Mouse (Mus musculus) frontal cortex, adult (tissue): ENCODE results near the gene Zmat3.

Experiments used
- ATAC-seq: cut with Nextera tagmentation; 2 replicates; pipeline ENCODE4 v1.9.2; 2017; ENCODE audit warnings: mild to moderate bottlenecking, moderate library complexity, mixed read lengths; ENCODE audit not compliant: low TSS enrichment

Zmat3 gene

DNA sequence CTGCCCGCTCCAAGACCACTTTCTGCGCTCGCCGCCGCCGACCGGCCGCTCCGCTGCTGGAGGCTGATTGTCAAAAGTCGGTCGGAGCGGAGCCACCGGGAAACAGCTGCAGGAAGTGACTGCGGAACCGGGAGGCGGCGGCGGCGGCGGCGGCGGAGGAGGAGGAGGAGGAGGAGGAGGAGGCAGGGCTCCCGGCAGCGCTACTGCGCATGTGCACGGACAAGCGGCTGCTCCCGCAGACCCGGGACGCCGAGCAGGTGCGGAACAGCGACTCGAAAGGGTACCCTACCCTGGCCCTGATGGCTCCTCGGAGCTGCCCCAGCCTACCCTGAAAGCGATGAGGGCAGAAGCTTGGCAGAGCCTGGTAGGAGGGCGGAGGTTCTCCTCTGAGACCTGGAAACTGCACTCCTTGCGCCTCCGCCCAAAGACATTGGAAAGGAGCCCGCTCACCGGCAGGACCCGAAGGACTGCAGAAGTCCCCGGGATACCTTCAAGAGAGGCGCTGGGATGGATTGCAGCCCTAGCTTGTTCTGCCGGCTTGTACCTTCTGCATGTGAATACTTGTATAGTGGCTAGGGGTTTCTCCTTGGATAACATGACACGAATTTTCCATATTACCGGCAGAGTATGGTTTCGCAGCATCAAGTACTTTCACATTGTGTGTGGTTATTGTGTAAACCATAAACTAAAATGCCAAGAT lies at the start of gene Zmat3:
Gene Zmat3 (minus strand): TSS at position 469 of the 700 bp plus-strand sequence.
- peak; percentile 62 for ATAC-seq

DNA sequence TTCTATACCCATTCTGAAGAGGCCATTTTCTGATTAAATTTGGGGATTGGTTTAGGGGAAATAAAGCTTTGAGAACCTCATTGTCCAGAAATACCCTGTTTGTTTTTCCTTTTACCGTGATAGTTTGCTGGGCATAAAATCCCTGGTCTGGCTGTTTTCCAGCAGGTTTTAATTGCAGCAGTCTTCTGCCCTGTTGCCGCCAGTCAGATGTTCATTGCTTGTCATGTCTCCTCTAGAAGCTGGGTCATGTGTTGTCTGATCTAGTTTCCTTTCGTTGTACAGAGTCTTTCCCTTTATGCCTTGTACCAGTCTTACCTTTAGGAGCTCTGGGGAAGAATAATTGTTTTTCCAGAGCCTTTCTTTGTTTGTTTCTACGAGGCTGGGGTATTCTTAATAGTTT lies 48.6 kb upstream of the Zmat3 start:
- no peak for ATAC-seq

DNA sequence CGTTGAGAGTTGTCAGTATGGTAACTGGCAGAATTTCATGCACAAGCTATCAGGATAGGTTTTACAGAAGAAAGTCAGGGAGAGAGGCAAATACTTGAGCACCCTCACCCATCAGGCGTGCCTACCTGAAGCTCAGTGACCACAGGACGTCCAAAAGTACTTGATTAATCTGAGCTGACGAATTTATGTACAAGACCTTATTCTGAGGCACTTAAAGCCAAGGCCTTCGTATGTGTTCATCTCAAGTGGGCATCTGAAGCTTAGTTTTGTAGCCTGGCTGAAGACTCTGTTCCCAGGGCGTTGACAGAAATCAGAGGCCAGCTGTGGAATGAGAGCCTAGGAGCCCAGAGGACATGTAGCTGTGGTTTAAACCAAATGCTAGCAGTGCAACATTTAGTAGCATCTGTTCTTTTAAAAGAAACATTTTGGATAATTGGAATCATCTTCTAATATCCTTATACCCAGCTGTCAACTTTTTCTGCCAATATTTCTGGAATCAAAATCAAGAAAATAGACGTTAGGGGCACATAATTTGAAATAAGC lies 46.8 kb upstream of the Zmat3 start:
- no peak for ATAC-seq

DNA sequence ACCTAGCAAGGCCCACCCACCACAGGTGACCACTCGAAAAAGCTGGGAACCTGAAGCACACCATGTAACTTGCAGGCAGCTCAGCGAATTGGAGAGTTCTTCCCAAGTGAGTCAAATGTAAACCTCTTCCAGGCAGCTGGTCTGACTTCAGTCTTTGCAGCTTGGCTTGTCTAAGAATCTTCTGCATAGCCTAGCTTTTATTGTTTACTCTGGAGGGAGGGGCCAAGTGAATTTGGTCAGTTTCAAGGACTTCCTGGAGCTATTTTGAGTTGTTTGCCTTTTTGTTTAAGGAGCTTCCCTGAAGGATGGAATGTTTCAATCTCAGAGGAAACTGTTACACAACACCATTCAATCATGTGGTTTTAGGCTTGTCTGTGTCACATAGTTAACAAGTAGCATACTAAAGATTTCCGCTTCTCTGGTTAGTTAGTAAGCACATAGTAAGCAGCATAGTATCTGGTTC lies 43.0 kb upstream of the Zmat3 start:
- ATAC-seq, result no peak

DNA sequence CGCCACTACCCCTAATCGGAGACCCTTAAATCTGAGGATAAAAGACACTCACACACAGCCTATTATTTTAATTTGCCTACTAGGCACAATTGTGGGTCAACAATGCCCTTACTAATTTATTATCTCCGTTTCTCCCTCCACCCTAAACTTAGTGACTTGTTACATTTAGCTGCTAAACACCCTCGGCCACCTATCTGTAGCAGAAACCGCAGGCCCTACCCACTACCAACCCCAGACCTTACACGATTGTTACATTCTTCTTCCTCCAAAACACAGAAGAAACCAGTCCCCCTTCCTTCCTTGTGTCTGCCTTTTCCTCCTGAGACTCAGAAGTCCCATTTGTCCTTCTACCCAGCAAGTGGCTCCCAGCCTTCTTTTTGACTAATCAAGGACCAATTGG lies 41.0 kb upstream of the Zmat3 start:
- ATAC-seq, result no peak

DNA sequence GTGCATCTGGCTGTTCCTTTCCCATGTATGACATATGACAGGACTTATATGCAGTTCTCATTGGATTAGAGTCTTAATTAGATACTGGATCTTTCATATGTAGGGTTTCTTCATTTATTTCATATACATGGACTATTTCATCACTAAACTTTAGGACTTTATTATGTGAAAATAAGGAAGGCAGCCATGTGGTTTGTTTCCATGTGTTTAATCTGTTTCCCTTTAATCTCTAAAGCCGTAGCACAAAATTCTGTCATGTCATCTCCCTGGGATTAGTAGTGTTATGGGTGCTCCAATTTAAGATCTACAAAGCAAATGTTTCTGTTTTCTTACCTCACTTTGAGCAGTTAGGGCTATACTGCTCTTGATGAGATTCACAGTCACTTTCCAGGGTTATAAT lies 39.9 kb upstream of the Zmat3 start:
- no peak for ATAC-seq

DNA sequence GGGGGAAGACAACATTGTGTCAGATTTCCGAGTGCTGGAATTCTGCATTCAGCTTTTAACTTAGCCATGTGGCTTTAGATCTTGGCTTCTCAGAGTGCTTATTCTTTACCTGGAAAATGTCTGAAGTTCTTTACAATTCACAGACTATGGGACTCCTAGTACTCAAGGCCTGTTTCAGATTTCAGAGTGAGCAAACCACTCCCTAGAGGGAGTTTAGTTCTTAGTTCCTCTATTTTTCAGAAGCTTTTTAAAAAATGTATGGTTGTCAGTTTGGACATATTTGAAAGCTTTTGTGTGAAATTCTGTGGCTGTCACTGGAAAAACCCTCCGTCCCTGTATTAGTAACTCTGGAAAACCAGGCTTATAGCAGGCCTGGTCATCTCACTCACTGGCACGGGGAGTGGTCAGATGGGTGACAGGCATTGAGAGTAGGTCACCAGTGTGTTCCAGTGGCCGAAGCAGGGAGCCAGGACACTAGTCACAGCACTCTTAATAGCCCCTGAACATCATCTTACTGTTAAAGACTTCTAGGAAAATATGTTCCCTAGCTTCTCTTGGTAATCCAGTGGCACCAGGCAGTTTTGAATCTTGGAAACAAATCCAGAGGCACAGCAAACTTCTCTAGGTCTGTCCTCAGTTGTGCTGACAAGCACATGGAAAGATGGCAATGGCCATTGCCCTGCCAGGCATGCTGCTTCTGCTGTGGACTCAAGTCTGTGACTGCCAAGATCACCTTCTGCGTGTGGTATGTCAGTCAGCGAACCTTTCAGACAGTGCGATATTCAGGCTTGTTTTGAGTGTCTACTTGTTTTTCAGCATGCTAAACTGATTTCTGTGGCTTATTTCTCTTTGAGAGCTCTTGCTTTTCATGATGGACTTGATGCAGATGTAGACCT lies 37.4 kb upstream of the Zmat3 start:
- no peak for ATAC-seq

DNA sequence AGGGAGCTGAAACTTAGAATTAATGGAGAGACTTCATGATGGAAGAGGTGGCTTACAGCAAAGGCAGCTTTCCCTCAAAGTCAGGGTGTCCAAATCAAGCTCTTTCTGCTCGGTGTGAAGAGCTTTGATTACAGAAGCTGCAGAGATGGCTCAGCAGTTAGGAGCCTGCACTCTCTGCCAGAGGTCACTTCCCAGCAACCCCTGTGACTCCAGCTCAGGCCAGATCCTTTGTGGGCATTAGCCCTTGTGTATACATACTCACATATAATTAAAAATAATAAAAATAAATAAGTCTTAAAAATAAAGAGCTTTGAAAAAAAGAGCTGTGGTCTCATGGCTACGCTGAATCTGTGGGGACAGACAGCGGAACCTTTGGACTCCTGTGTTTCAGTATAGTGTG lies 35.8 kb upstream of the Zmat3 start:
- no peak for ATAC-seq

DNA sequence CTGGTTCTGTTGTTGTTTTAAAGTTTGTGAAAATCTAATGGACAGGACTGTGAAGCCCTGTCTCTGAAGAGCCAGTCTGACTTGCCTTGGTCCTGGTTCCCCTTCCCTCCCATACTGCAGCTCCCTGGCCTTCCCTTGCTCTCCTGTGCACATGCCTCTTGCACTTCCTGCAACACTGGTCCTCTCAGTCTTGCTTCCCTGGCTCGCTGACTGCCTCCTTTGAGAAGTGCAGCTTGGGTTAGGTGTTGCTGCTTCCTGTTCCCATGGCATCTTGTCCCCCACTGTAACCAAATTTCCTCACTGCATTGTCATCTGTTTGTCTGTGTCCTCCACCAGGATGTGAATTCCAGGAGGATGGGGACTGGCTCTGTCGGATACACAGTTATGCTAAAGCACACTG lies 34.1 kb upstream of the Zmat3 start:
- ATAC-seq, result no peak

DNA sequence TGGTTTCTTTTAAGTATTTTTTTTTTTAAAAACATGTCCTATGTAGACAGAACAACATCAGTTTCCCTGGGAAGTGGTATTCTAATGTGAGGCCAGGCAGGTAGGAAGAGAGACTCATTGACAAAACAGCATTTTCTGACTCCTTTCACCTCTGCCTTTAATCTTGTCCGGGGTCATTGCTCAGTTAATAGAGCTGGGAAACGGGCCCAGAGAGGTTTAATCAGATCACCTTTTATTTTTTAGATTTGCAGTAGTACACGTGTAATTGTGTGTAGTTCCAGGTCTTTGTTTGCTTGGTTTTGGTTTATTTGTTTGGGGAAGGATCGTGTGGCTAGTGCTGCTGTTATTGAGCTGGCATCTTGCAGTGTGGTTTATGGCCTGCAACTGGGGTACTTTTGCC lies 33.6 kb upstream of the Zmat3 start:
- no peak for ATAC-seq

DNA sequence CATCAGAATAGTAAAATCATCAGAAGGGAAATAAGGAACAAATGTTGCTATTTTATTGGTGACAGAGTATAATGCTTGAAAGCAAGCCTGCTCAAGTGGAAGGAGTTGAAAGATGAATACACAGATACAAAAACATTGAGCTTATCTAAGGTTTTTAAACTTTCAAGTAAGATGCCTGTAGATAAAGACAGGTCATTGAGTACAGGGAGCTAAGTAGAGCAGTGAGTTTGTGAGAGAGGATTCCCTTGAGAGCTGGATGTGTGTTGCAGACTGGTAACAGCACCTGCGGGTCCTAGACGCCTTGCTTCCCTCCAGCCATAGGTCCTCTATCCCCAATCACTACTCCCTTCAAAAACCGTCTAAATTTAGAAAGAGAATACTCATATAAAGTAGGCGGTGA lies 32.8 kb upstream of the Zmat3 start:
- no peak for ATAC-seq

DNA sequence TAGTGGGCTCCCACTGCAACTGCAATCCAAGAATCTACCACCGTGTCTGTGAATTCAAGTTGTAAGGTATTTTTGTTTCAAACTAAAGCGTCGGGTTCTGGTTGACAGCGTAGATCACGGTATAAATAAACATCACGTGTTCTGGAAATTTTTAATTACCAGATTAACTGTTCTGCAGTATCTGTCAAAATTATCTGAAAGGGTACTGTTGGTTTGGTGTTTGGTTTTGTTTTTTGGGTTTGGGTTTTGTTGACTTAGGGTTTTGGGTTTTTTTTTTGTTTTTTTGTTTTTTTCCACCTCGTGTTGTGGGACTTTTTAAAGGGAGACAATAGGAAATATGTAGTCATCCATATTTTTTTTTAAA lies 32.3 kb upstream of the Zmat3 start:
- ATAC-seq, result no peak

DNA sequence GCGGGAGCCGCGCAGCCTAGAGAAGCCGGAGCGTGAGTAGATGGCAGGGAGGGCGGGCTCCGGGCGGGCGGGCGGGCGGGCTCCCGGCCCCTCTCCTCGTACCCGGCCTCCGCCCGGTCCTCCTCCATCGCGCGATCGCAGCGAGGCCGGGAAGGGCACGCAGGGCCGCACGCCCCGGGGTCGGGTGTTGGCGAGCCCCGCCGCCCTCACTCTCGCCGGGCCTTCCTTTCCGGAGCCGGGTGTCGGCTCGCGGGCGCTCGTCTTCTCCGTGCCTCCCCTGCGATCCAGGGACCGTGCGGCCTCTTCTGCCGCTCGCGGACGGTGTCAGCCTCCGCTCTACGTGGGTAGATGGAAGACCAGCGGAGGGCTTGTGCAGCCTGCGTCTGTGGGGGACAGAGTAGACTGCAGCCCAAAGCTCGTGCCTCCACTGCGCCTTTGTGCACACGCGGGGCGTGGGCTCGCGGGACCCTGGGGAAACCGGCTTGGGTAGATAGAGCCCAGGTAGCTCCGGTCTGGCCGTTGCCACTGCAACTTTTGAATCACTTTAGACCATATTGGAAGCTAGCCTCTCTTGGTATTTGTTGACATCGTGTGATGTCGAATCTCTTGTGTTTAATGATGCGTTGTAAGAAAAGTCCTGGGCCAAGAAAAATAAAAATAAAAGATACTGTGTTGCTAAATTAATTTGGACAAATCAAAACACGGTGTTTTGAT lies 31.8 kb upstream of the Zmat3 start, which contains the start of gene Pik3ca:
Gene Pik3ca (plus strand): TSS at position 211 of the 714 bp plus-strand sequence.
- peak; percentile 35 for ATAC-seq

DNA sequence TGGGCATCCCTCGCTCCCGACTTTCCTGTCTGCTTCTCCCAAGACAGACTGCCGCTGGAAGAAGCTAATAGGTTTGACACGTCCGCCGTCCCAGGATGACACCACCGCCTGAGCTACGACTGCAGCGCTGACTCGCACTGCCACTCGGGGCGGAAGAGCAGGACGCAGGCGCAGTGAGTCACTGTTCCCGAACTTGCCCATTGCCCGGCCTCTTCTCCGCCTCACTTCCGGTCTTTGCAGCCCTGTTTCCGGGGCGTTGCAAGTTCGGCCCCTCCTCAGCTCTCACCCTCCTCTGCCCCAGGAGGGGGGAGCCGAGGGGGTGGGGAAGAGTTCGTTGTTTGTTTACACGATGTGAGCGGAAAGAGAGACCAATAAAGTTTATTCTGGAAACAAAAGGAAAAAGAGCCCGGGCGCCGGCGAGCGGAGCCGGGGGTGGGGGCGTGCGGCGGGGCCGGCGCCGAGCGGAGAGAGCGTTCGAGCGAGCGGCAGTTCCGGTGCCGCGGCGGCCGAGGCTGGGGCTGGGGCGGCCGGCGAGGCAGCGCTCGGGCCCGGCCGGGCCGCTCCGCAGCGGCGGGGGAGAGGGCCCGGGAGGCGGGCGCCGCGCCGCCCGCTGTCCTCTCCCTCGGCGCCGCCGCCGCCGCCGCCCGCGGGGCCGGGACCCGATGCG lies 31.1 kb upstream of the Zmat3 start:
- peak; percentile 97 for ATAC-seq

DNA sequence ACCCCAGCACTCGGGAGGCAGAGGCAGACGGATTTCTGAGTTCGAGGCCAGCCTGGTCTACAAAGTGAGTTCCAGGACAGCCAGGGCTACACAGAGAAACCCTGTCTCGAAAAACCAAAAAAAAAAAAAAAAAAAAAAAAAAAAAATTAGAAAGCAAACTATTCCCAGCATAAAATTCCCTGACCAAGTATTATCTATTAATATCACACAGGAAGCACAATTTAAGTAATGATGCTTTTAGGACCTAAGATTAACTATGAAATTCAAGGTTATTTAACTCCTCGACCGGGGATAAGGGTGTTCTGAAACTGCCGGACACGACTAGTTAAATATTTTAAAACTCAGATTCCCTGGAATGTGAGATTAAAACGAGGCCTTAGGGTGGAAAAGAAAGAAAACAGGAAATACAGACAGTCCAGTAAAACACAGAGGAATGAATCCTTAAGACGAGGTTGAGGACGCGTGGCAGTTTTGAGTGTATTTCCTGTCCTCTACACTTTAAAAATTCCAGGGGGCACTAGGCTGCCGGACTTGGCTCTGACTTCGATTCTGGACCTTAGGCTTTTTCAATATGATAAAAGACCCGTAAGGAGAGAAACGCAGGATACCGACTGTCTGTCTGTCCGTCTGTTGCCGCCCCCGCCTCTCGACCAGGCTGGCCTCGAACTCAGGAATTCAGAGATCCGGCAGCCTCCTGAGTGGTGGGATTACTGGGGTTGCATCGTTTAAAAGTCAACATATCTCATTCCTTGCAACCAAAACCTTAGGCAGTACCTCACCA lies 30.1 kb upstream of the Zmat3 start:
- no peak for ATAC-seq

DNA sequence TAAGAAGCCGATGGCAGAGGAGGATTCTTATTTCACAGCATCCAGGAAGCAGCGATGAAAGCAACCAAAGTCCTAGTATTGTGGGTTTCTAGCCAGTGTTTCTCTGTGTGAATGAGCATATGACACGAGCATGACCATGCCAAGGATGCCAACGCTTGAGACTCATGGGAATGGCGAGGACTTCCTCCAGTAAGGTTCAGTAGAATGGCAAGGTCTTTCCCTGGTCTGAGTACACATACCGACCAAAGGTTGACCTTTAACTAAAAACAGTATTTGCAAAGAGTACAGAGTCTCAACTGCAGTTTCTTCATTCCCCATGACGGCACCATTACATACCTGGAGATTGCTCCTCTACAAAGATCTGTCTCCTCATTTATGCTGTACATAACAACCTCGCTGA lies 28.2 kb upstream of the Zmat3 start:
- ATAC-seq, result no peak

DNA sequence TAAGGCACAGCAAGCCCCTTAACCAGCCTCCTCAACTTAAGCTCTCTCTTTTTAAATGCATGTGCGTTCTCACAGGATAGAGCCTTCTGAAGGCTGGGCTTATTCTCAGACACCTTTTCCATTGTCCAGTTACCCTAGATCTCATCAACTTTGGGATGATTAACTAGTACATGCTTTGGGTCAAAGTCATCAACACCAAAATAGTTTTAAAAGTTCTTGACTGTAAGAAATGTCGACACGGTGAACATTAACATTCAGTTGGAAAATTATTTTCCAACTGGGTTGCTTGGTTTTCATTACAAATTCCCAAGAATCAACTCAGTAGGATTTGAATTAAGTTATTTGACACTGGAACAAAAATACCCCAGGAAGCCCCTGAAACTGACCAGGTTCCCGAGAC lies 27.0 kb upstream of the Zmat3 start:
- no peak for ATAC-seq

DNA sequence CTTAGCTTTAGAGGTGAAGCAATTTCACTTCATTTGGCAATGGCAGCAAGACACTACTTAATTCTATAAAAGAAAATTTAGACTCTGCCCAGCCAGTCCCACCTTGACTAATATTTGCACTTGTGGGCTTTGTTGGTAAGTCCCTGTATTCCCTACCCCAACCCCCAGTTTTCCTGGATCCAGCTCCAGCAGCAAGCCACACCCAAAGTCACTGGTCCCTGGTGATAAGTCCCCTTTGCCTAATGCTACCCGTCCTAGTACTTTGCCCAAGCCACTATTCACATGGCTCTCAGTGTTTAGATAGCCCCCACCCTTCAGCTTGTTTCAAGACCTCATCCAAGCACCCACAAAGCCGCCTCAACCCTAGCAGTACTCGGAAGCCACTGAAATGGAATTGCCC lies 15.7 kb upstream of the Zmat3 start:
- ATAC-seq, result no peak

DNA sequence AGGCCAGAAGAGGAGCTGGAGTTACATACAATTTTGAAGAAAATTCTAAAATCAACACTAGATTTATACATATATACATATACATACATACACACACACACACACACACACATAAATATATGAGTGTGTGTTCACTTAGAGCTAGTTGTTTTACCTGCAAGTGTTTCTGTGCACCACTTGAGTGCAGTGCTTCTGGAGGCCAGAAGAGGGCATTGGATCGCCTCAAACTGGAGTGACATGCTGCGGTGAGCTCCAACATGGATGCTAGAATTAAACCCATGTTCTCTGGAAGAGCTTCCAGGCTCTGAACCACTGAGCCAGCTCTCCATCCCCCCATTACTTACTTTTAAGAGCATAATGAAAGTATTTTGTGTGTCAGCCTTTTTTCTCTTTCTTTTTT lies 14.1 kb upstream of the Zmat3 start:
- no peak for ATAC-seq

DNA sequence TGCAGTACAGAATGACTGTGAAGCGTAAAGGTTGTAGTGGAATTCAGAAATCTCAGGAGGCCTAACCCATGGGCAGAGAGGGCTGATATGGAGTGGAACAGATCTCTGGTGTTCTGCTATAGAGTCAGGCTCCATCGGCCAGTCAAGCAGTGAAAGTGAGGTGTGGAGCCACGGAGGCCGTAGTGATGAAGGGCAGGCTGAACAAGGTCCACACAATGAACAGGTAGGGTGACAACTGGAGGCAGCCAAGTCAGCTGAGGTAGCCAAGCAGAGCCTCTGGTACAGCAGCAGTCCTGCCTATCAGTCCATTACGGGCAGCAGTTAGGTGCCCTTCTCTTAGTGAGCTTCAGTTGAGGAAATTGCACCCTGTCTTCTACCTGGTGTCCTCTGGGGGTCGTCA lies 7.4 kb upstream of the Zmat3 start:
- ATAC-seq, result no peak

DNA sequence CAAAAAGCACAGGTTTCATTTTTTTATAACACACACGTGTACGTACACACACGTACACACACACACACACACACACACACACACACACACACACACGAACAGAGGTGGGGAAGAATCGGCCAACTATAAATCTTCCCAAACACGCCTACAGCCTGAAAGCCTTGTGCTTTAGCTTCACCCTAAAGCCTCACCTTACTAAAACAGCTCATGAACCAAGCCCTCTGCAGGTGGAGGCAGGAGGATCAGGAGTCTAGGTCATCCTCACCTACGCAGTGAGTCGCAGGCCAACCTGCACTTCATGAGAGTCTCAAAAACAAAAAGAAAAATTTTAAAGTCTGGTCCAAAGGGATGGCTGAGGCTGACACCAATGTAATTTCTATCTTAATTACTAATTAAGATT lies 6.7 kb upstream of the Zmat3 start:
- no peak for ATAC-seq
